Mouse (Mus musculus) erythroblast, embryonic 14.5 days (primary cell): Measurements from ENCODE around the gene Fpgs. TPM values are rescaled to one million over a fixed set of nuclear protein-coding genes. Genes with fewer than 3 reads are reported as not detected.

Experiments
- H3K27me3 ChIP-seq: 2 replicates; pipeline ENCODE4 v1.6.1; 2012; ENCODE audit warnings: inconsistent platforms; ENCODE audit not compliant: control insufficient read depth
- H3K36me3 ChIP-seq: 2 replicates; pipeline ENCODE4 v1.6.1; 2012; ENCODE audit warnings: mild to moderate bottlenecking, inconsistent platforms; ENCODE audit not compliant: control insufficient read depth
- H3K4me1 ChIP-seq: 2 replicates; pipeline ENCODE4 v1.6.1; 2012; ENCODE audit warnings: inconsistent platforms; ENCODE audit not compliant: control insufficient read depth
- H3K4me3 ChIP-seq: replicated peaks from 2 replicates; pipeline ENCODE3; 2012; ENCODE audit warnings: moderate library complexity, mild to moderate bottlenecking, inconsistent platforms
- H3K9me3 ChIP-seq: 2 replicates; pipeline ENCODE4 v1.6.1; 2012; ENCODE audit warnings: low read length, inconsistent platforms, mixed read lengths; ENCODE audit not compliant: control insufficient read depth
- GATA1 ChIP-seq: IDR thresholded peaks from 2 replicates; pipeline ENCODE4 v1.6.1; 2012; ENCODE audit warnings: low read length, inconsistent platforms, mixed read lengths
- TAL1 ChIP-seq: IDR thresholded peaks from 3 replicates; pipeline ENCODE4 v1.6.1; 2012; ENCODE audit warnings: low read length, inconsistent platforms, mixed read lengths
- polyA plus RNA-seq: library from polyadenylated mRNA; stranded (reverse); fragments of >175 nt; gene quantifications from 2 replicates; pipeline ENCODE4 v1.2.3, GENCODE M21; 2012

The Fpgs gene
- polyA plus RNA-seq, 1 experiment: 1.0 TPM

- Histone ChIP-seq H3K9me3 (no peaks in the 10 kb centered on the region), H3K27me3 (no peaks in the 10 kb centered on the region), H3K4me1 (peaks cover 39% of the 10 kb centered on the region), H3K36me3 (peaks cover 39% of the 10 kb centered on the region), H3K4me3 (no peak overlapping the region)
- TF ChIP-seq TAL1 (no peak), GATA1 (no peak)
Measured at GRCm38 (mm10) chr2:32691041-32691440, 12.9 kb downstream of the Fpgs start.

- no peaks in the 10 kb centered on the region for H3K9me3 ChIP-seq
- peaks cover 55% of the 10 kb centered on the region for H3K36me3 ChIP-seq
- no peak overlapping the region for H3K4me3 ChIP-seq
- TF ChIP-seq TAL1 (no peak), GATA1 (no peak)
- H3K27me3 ChIP-seq: no peaks in the 10 kb centered on the region
- peaks cover 36% of the 10 kb centered on the region for H3K4me1 ChIP-seq
Measured at GRCm38 (mm10) chr2:32689420-32689819, 14.5 kb downstream of the Fpgs start.

- TF ChIP-seq TAL1: no peak
- no peak for TF ChIP-seq GATA1
- Histone ChIP-seq H3K27me3 (no peaks in the 10 kb centered on the region), H3K4me1 (peaks cover 18% of the 10 kb centered on the region), H3K9me3 (no peaks in the 10 kb centered on the region), H3K4me3 (no peak overlapping the region), H3K36me3 (peaks cover 70% of the 10 kb centered on the region)
Measured at GRCm38 (mm10) chr2:32687562-32687961, 16.4 kb downstream of the Fpgs start.

DNA sequence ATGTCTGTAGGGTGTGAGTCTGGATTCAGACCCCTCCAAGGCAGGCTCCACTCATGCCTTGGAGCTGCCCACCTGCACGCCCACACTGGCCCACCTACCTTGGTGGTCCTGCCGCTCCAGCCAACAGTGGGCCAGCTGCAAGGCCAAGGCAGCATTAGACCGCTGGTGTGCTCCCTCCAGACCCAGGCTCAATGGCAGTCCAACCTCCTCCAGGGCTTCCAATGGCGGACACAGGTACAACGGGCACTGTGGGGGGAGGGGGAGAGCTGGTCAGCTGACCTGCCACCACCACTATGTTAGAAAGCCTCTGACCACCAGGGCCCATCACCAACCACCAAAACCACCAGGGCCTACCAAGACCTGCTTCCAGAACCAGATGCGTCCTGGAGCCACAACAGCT is 17.3 kb downstream of the Fpgs start:
- no peaks in the 10 kb centered on the region for H3K9me3 ChIP-seq
- H3K4me1 ChIP-seq: peaks cover 11% of the 10 kb centered on the region
- TF ChIP-seq GATA1 (no peak), TAL1 (no peak)
- H3K27me3 ChIP-seq: no peaks in the 10 kb centered on the region
- no peak overlapping the region for H3K4me3 ChIP-seq
- peaks cover 75% of the 10 kb centered on the region for H3K36me3 ChIP-seq

DNA sequence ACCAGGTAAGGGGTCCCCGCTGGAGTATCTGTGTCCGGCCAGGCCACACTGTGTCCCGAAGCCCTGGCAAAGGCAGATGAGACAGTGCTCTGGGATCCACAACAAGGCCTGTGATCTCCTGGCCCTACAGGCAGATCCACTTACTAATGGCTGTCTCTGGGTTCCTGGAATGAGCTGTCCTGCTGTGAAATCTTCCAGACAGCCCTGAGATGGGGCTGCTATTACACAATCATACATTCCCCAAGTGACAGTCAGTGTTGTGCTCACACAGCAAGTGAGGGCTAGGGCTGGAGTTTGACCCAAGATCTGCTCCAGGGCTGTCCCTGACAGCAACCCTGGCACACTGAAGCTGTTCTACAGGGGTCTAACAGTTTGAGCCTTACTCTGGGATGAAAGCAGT is 18.1 kb downstream of the Fpgs start:
- H3K4me3 ChIP-seq: no peak overlapping the region
- no peaks in the 10 kb centered on the region for H3K9me3 ChIP-seq
- no peaks in the 10 kb centered on the region for H3K27me3 ChIP-seq
- TF ChIP-seq TAL1: no peak
- no peak for TF ChIP-seq GATA1
- H3K4me1 ChIP-seq: peaks cover 6% of the 10 kb centered on the region
- H3K36me3 ChIP-seq: peaks cover 80% of the 10 kb centered on the region

DNA sequence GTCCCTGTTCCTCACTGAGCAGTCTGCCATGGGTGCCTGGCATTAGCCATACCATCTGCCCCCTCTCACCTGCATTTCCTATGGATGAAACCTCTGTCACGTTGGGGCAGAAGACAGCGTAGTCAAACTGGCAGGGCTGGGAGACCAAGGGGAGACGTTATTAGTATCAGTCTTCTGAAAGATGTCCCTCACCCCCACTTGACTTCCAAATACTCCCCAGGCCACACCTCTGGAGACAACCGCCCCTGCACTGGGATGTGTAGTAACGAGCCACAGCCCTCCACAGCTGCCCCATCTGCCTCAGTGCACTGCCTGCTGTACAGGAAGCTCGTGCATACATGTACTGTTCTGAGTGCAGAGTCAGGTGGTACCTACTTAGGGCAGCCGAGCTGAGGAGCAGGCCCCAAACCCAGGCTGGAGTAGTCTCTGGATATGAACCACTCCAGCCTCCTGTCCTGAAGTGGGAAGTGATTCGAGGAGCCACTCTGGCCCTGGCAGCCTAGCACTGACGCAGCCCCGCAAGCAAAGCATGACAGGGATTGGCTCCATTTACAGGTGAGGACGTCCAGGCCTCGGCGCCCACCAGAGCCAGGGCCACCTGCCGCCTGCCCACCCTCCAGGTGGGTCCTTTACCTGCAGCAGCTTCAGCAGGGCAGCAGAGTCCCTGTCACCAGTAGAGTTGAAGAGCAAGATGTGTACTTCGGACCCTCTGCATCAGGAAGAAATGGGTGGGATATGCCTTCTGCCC is 19.1 kb downstream of the Fpgs start:
- H3K27me3 ChIP-seq: no peaks in the 10 kb centered on the region
- H3K4me1 ChIP-seq: peaks cover 5% of the 10 kb centered on the region
- H3K9me3 ChIP-seq: no peaks in the 10 kb centered on the region
- no peak for TF ChIP-seq GATA1
- TF ChIP-seq TAL1: no peak
- H3K36me3 ChIP-seq: peaks cover 86% of the 10 kb centered on the region
- H3K4me3 ChIP-seq: no peak overlapping the region

GRCm38 (mm10) chr2:32683701-32684100 is 20.2 kb downstream of the Fpgs start:
- Histone ChIP-seq H3K27me3 (no peaks in the 10 kb centered on the region), H3K4me1 (no peaks in the 10 kb centered on the region; the same call in 1 of the 2 replicates), H3K4me3 (no peak overlapping the region), H3K36me3 (peaks cover 92% of the 10 kb centered on the region), H3K9me3 (no peaks in the 10 kb centered on the region)
- TF ChIP-seq GATA1 (no peak), TAL1 (no peak)

GRCm38 (mm10) chr2:32682721-32683417 is 21.1 kb downstream of the Fpgs start:
- Histone ChIP-seq H3K4me1 (no peaks in the 10 kb centered on the region), H3K27me3 (no peaks in the 10 kb centered on the region), H3K36me3 (peaks cover 87% of the 10 kb centered on the region), H3K4me3 (no peak overlapping the region), H3K9me3 (no peaks in the 10 kb centered on the region)
- no peak for TF ChIP-seq GATA1
- TF ChIP-seq TAL1: no peak

GRCm38 (mm10) chr2:32681754-32682153 is 22.2 kb downstream of the Fpgs start:
- Histone ChIP-seq H3K4me1 (no peaks in the 10 kb centered on the region), H3K4me3 (no peak overlapping the region), H3K9me3 (peaks cover 7% of the 10 kb centered on the region), H3K27me3 (no peaks in the 10 kb centered on the region), H3K36me3 (peaks cover 84% of the 10 kb centered on the region)
- no peak for TF ChIP-seq TAL1
- TF ChIP-seq GATA1: no peak
